Mouse (Mus musculus) kidney, postnatal 4 days (tissue): ENCODE measurements at regions not wholly inside any gene's neighbourhood (a gene's known extent, or its start where the extent isn't known, plus 50 kb on each side); places are given as distances from the start of the nearest gene placed in this dataset.

Experiments
- DNase-seq, 2 experiments: peaks; one replicate each; pipeline ENCODE4 v3.0.0; 2021; ENCODE audit warnings: mixed read lengths in 2 of 2

GRCm38 (mm10) chr1:14413826-14414445 lies 1679.2 kb downstream of the 4930444P10Rik start:
- DNase-seq = no peak

- no peak for DNase-seq
These were observed 1722.9 kb downstream of the 4930444P10Rik start for GRCm38 (mm10) chr1:14369957-14370833.

- DNase-seq = peak; percentile 12 to 17
These were observed 1733.0 kb downstream of the 4930444P10Rik start for GRCm38 (mm10) chr1:14359998-14360640.
